Mouse (Mus musculus) liver, embryonic 12.5 days (tissue): ENCODE measurements at regions not wholly inside any gene's neighbourhood (a gene's known extent, or its start where the extent isn't known, plus 50 kb on each side); places are given as distances from the start of the nearest gene placed in this dataset.

Source experiments
- ATAC-seq: fragments of 200-750 bp; cut with Nextera tagmentation; 2 replicates; pipeline ENCODE4 v1.8.0; 2017; ENCODE audit warnings: moderate number of reproducible peaks, mild to moderate bottlenecking, moderate library complexity
- H3K27ac ChIP-seq: fragments of 300-500 bp; sonication (generic); 2 replicates; pipeline ENCODE4 v1.5.1; 2016; ENCODE audit warnings: mild to moderate bottlenecking
- H3K27me3 ChIP-seq: fragments of 300-500 bp; sonication (generic); replicated peaks from 2 replicates; pipeline ENCODE4 v1.6.1; 2016; ENCODE audit warnings: mild to moderate bottlenecking, moderate library complexity
- H3K36me3 ChIP-seq: fragments of 300-500 bp; sonication (generic); 2 replicates; pipeline ENCODE4 v1.6.1; 2016; ENCODE audit warnings: mild to moderate bottlenecking, moderate library complexity
- H3K4me1 ChIP-seq: fragments of 300-500 bp; sonication (generic); 2 replicates; pipeline ENCODE4 v1.6.1; 2016
- H3K4me2 ChIP-seq: fragments of 300-500 bp; sonication (generic); 2 replicates; pipeline ENCODE4 v1.6.1; 2016; ENCODE audit warnings: mild to moderate bottlenecking, moderate library complexity
- H3K4me3 ChIP-seq: fragments of 300-500 bp; sonication (generic); 2 replicates; pipeline ENCODE4 v1.5.1; 2016; ENCODE audit warnings: mild to moderate bottlenecking, moderate library complexity
- H3K9ac ChIP-seq: fragments of 300-500 bp; sonication (generic); 2 replicates; pipeline ENCODE4 v1.6.1; 2016; ENCODE audit warnings: mild to moderate bottlenecking, moderate library complexity
- H3K9me3 ChIP-seq: fragments of 300-500 bp; sonication (generic); replicated peaks from 2 replicates; pipeline ENCODE4 v1.6.1; 2016; ENCODE audit warnings: mild to moderate bottlenecking, moderate library complexity
- WGBS: fragments of 180-500 bp; shearing (Covaris S2); methylation state at CpG from one replicate; pipeline ENCODE4 v1.1.7; 2016; ENCODE audit not compliant: insufficient replicate concordance; 5-methylcytosine and 5-hydroxymethylcytosine counted together

DNA sequence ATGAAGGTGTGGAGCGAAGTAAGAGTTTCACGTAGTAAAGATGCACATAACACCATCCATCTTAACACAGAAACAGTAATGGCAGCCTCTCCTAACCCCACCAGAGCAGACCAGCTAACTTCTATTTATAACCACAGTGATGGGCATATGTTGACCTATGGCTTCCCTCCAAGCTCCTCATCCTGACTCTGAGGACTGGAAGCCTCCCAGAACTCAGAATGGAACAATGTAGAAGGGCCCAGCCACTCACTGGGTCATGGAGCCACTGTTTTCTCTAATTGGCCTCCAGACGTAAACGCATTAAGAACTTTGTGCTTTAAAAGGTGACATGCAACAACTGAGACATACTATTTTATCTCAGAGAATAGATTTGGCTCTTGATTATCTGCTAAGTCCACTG, 77.0 kb downstream of the Irs2 start:
- Histone ChIP-seq H3K9me3 (no peaks in the 10 kb centered on the region), H3K9ac (no peak overlapping the region), H3K4me1 (peaks cover 22% of the 10 kb centered on the region), H3K36me3 (no peaks in the 10 kb centered on the region), H3K4me3 (no peak overlapping the region), H3K27ac (no peak overlapping the region), H3K4me2 (no peak overlapping the region), H3K27me3 (peaks cover 63% of the 10 kb centered on the region)
- ATAC-seq = no peak
- WGBS = 69% methylated on average over 4 of the region's 4 CpGs

GRCm38 (mm10) chr8:10928836-10929235, 79.4 kb downstream of the Irs2 start:
- peaks cover 35% of the 10 kb centered on the region for H3K4me1 ChIP-seq
- H3K4me3 ChIP-seq = no peak overlapping the region
- no peaks in the 10 kb centered on the region for H3K9me3 ChIP-seq
- H3K27me3 ChIP-seq = peaks cover 56% of the 10 kb centered on the region
- no peak overlapping the region for H3K27ac ChIP-seq
- no peaks in the 10 kb centered on the region for H3K36me3 ChIP-seq
- WGBS = 67% methylated on average over 3 of the region's 3 CpGs
- H3K4me2 ChIP-seq = no peak overlapping the region
- no peak overlapping the region for H3K9ac ChIP-seq
- no peak for ATAC-seq

DNA sequence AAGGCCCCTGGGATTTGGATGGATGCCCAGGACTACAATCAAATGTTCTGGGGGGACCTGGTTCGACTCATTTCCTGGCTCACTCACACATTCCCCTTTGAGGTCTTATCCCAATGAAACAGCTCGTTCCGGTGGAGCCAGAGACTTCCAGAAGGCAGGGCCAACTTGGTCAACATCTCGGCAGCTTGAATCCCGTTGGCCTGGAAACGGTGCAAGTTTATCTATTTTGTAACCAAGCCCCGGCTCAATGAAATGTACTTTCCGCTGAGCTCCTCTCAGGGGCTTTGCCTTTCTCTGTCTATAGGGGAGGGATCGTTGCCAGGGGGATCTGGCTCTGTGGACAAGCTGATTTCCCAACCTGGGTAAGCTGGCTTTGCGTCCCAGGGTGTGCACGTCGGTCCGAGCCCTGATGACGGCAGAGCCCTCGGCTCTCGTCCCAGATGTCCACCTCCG, 79.9 kb downstream of the Irs2 start:
- Histone ChIP-seq H3K4me1 (peaks cover 40% of the 10 kb centered on the region), H3K27me3 (peaks cover 55% of the 10 kb centered on the region)

DNA sequence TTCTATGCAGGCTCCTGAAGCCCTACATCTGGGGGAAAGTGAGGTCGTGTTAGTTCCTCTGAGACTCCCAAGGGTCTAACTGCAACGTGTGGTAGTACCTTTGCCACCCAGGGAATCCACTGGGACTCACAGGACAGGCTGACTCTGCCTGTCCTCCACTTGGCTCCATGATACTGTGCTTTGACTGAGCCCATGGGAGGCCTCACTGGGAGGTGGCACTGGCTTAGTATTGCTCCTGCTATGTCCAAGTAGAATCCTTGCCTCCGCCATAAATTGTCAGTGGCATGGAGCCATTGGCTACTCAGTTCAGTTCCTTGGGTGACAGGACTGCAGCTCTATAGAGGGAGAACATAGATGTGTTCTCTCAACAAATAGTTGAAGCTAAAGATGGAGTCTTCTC, 81.1 kb downstream of the Irs2 start:
- Histone ChIP-seq H3K27ac (no peak overlapping the region), H3K4me3 (no peak overlapping the region), H3K9me3 (no peaks in the 10 kb centered on the region), H3K9ac (no peak overlapping the region), H3K36me3 (no peaks in the 10 kb centered on the region), H3K27me3 (peaks cover 50% of the 10 kb centered on the region), H3K4me1 (peaks cover 50% of the 10 kb centered on the region), H3K4me2 (no peak overlapping the region)
- no peak for ATAC-seq
- 48% methylated on average over 3 of the region's 3 CpGs for WGBS

More for the DNA sequence above, 79.9 kb downstream of the Irs2 start:
- ATAC-seq = no peak
- Histone ChIP-seq H3K36me3 (no peaks in the 10 kb centered on the region), H3K4me2 (no peak overlapping the region), H3K9me3 (no peaks in the 10 kb centered on the region), H3K27ac (no peak overlapping the region), H3K4me3 (no peak overlapping the region), H3K9ac (no peak overlapping the region)
- WGBS = 59% methylated on average over 17 of the region's 17 CpGs

- Histone ChIP-seq H3K4me2 (no peak overlapping the region), H3K4me1 (peaks cover 56% of the 10 kb centered on the region), H3K9me3 (no peaks in the 10 kb centered on the region), H3K27me3 (peaks cover 50% of the 10 kb centered on the region), H3K9ac (no peak overlapping the region; the same call in 1 of the 2 replicates), H3K4me3 (no peak overlapping the region), H3K36me3 (no peaks in the 10 kb centered on the region), H3K27ac (no peak overlapping the region)
- ATAC-seq = no peak
Observed at GRCm38 (mm10) chr8:10926518-10926915, 81.7 kb downstream of the Irs2 start.

- Histone ChIP-seq H3K4me1 (peaks cover 56% of the 10 kb centered on the region), H3K36me3 (no peaks in the 10 kb centered on the region), H3K4me2 (no peak overlapping the region), H3K9me3 (no peaks in the 10 kb centered on the region), H3K9ac (no peak overlapping the region), H3K4me3 (no peak overlapping the region), H3K27me3 (peaks cover 50% of the 10 kb centered on the region), H3K27ac (peak overlapping the region; percentile 59; the same call in 1 of the 2 replicates)
- WGBS = 31% methylated on average over 18 of the region's 18 CpGs
- no peak for ATAC-seq
Observed at GRCm38 (mm10) chr8:10925582-10926517, 82.4 kb downstream of the Irs2 start.

DNA sequence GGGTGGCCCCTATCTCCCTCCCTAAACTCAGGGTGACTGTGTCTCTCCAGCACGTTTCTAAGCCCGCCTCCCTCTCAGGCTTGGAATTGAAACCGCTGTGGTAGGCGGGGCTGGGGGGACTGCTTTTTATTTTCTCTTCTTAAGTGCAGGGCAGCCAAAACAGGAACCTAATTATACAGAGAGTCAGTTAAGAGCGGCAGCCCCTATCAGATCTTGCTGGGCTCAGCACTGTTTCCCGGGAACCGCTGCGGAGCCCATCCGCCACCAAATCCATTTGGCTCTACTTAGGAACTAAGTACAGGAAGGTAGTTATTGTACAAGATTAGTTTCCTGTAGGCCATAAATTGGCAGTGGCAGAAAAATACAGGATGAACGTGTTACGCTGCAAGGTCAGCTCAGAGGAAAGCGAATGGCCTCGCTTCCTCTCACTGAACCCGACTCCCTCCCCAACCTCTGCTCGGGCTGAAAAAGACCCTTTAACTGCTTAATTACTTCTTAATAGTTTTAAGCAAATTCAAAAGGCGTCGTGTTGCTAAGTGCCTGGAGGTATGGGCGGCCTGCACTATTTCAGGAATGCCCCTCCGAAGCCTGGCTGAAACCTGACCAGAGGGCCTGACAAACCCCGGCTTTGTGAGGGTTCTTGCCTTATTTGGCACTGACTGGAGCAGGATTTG, 83.6 kb downstream of the Irs2 start:
- peak overlapping the region; percentile 40; the same call in 1 of the 2 replicates for H3K9ac ChIP-seq
- peak overlapping the region; percentile 59 for H3K27ac ChIP-seq
- H3K9me3 ChIP-seq = no peaks in the 10 kb centered on the region
- peak; percentile 50; the same call in 1 of the 2 replicates for ATAC-seq
- peaks cover 52% of the 10 kb centered on the region for H3K27me3 ChIP-seq
- WGBS = 4% methylated on average over 20 of the region's 20 CpGs
- H3K36me3 ChIP-seq = no peaks in the 10 kb centered on the region
- peaks cover 56% of the 10 kb centered on the region for H3K4me1 ChIP-seq
- peak overlapping the region; percentile 31 for H3K4me3 ChIP-seq
- peak overlapping the region; percentile 60 for H3K4me2 ChIP-seq

DNA sequence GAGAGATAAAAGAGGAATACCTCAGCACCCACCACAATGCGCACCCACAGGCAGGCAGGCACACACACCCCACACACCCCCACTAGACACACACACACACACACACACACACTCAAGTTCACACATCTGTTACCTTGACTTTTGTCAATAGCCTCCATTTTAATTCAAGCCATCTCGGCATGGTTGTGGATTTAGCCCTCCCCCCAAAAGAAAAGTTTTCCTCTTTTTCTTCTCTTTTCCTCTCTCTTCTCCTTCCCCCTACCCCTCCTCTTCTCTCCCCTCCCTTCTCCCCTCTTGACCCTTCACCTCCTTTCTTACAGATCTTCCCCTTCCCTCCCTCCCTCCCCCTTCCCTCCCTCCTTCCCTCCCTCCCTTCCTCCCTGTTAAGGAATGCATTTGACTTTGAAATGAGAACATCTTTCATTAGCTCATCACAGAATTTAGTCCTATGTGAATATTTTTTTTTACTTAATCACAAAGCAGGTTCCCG, 84.2 kb downstream of the Irs2 start:
- WGBS = 9% methylated on average over 3 of the region's 3 CpGs
- H3K27ac ChIP-seq = peak overlapping the region; percentile 59
- no peaks in the 10 kb centered on the region for H3K9me3 ChIP-seq
- no peaks in the 10 kb centered on the region for H3K36me3 ChIP-seq
- peaks cover 48% of the 10 kb centered on the region for H3K27me3 ChIP-seq
- H3K4me3 ChIP-seq = peak overlapping the region; percentile 31; the same call in 1 of the 2 replicates
- H3K9ac ChIP-seq = peak overlapping the region; percentile 40; the same call in 1 of the 2 replicates
- 0 out of 2 replicates have a peak, but pooled peaks have one; percentile 23 for ATAC-seq
- peaks cover 55% of the 10 kb centered on the region for H3K4me1 ChIP-seq
- H3K4me2 ChIP-seq = peak overlapping the region; percentile 60

GRCm38 (mm10) chr8:10923071-10924000, 84.9 kb downstream of the Irs2 start:
- Histone ChIP-seq H3K4me3 (no peak overlapping the region), H3K4me1 (peaks cover 48% of the 10 kb centered on the region), H3K36me3 (no peaks in the 10 kb centered on the region), H3K27ac (peak overlapping the region; percentile 59), H3K9ac (no peak overlapping the region), H3K27me3 (peaks cover 46% of the 10 kb centered on the region), H3K9me3 (no peaks in the 10 kb centered on the region), H3K4me2 (peak overlapping the region; percentile 60)
- WGBS = 40% methylated on average over 19 of the region's 19 CpGs
- no peak for ATAC-seq

GRCm38 (mm10) chr8:10922209-10923030, 85.8 kb downstream of the Irs2 start:
- H3K4me2 ChIP-seq = no peak overlapping the region
- peaks cover 43% of the 10 kb centered on the region for H3K27me3 ChIP-seq
- H3K36me3 ChIP-seq = no peaks in the 10 kb centered on the region
- H3K27ac ChIP-seq = no peak overlapping the region
- ATAC-seq = no peak
- WGBS = 53% methylated on average over 12 of the region's 12 CpGs
- H3K4me1 ChIP-seq = peaks cover 48% of the 10 kb centered on the region
- H3K9ac ChIP-seq = no peak overlapping the region
- no peaks in the 10 kb centered on the region for H3K9me3 ChIP-seq
- no peak overlapping the region for H3K4me3 ChIP-seq
